Mouse (Mus musculus) gastrocnemius, adult 18-20 months (tissue): ENCODE data around the gene Tgm2. TPM values are rescaled to one million over a fixed set of nuclear protein-coding genes. Genes with fewer than 3 reads are reported as not detected.

Source experiments
- DNase-seq: peaks from one replicate; pipeline ENCODE4 v3.0.0; 2021; ENCODE audit warnings: low spot score
- total RNA-seq, 2 experiments: library from RNA; stranded (reverse); gene quantifications; 2 replicates each; pipeline ENCODE4 v1.2.3; 2021

The Tgm2 gene
- total RNA-seq, 2 experiments from 2014 or later: 40.7 to 47.3 TPM

DNA sequence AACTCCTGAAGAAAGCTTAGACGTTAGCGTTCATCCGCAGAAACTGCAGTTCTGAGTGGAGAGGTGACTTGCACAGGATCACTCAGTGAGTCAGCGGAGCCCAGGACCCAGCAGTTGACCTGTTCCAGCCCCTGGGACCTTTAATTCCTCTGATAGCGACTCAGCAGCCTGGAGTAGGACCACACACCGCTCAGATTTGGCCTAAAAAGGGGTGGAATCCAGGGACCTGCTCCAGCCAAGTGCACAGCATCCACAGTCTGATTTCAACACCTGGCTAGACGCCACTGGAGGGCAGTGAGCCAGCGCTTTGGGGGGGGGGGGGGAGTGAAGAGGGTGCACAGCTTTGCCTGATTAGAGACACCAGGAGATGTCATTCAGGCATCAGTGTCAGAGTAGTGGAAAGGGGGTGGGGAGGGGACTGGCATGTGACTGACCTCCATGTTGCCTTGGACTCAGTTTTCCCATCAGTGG lies 22.5 kb upstream of the Tgm2 start:
- peak; percentile 38 for DNase-seq

DNA sequence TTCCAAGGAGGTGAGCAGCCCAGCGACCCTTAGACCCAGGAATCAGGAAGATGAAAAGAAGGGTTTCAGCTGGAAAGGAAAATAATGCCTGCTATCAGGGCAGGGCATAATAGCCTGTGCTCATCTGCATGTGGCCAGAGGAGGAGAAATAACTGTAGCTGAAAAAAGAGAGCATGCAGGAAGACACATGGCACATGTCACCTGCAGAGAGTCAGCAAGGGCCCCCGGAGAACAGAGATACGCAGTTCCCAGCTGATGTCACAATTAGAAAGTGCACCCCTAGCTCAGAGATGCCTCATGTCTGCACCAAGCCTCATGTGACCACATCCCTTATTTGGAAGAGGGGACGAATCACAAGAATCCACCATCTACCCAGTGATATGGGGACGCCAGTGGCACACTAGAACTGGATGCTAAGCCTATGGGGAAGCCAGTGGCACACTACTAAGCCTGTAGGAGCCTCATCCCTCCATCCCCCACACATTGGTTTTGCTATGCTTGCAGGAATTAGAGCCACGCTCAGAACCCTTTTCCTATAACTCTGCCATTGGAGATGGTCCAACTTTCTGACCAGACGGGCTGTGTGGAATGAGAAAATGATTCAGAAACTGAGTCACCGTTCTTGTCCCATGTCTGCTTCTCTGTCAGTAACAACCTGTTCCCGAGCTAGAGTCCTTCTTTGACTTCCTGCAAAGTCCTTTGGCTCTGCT lies 21.4 kb upstream of the Tgm2 start:
- no peak for DNase-seq

DNA sequence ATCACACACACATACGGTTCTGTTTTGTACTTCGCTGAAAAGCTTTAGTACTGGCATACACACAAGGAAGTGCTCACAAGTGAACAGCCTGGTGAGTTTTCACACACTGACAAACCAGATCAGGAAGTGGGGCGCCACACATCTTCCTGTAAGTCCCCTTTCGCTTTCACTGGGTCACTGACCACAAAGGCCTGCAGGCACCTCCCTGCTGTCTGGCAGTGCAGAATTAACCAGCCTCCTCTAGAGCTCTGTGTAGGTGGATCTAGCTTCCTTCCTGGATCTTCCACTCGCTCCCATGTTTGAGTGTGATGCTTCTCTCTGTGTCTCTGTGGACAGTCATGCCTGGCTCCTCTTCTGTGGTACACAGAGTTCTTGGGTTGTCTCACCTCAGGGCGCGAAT lies 20.4 kb upstream of the Tgm2 start:
- DNase-seq: no peak

DNA sequence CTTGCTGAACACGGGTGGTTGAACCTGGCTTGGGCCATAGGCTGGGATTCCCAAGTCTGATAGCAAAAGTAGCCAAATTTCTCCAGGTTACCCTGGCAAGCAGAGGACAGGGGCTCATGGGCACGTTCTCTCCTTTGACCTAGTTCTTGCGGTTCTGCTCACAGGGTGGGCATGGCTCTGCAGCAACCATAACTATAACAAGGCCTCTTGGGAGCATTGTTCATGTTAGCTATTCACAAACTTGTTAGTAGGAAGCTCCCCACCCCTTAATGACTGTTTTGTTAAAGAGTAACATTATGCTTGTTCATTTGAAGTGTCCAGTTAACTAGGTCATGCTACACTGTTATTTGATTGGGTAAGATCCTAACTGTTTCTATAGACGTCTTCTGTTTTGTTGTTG lies 19.5 kb upstream of the Tgm2 start:
- no peak for DNase-seq

DNA sequence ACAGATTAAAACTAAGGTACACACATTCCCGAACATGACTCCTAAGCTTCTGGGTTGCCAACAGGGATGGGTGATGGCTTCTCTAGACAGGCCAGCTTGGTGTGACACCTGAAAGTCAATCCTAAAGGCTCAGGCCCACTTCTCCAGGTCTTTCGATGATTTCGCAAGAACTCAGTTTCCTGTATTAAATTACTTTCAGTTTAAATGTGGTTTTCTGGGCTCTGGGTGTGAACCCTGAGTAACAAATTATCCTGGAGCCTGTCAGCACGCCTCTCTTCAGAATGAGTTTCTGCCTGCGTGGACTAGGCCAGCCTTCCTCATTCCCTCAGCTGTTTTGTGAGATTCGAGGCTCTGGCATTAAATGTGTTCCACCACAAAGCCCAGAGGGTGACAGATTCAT lies 16.8 kb upstream of the Tgm2 start:
- no peak for DNase-seq

DNA sequence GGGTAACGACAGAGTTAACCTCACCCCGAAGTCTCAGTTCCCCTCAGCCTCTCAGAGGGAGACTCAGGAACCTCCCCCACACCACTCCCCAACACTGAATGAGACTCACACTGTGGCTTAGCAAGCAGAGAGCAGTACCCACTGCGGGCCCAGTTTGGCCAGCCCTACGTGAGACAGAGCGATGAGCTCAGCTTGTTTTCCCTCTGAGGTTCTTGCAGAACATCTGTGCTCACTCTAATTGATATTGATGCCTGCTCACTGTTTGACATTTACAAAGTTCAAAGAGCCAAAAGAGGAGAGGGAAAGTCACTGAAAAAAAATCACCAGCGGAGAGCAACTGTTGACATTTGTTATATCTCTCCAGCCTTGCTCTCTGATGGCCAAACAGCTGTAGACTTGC lies 15.5 kb upstream of the Tgm2 start:
- no peak for DNase-seq

DNA sequence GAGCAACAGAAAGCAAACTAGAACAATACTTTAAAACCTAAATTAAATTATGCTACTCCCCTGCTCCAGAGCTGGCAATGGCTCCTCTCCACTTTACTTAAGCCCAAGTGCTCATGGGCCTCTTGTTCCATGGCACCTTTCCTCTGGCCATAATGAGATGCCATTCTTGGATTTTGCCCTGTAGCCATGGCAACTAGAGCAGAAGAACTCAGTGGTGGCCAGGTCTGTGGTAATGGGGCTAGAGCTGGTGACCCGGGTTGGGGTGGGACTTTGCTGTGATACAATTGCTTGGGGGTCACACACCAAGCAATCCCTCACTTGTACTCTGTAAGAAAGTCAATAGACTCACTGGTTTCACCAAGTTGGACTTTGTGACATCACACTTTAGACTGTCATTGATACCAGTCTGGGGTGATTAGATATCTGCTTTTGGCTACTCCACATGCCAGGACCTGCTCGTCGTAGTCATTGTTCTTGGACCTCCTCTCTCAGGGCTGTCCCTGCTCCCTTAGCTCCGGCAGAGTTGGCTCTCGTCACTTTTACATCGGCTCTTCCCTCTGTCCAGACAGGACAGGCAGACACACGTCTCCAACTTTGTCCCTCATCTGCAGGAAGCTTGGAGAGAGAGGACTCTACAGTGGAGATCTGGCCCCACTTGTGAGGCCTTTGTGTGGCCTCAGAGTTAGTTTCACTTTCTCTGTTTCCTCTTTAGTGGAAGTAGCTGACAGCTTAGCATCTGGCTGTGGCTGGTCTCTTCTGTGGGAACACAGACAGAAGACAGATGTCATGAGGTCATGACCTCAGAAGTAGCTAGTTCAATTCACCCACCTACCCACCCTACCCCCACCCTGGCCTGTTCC lies 13.4 kb upstream of the Tgm2 start:
- DNase-seq: no peak

DNA sequence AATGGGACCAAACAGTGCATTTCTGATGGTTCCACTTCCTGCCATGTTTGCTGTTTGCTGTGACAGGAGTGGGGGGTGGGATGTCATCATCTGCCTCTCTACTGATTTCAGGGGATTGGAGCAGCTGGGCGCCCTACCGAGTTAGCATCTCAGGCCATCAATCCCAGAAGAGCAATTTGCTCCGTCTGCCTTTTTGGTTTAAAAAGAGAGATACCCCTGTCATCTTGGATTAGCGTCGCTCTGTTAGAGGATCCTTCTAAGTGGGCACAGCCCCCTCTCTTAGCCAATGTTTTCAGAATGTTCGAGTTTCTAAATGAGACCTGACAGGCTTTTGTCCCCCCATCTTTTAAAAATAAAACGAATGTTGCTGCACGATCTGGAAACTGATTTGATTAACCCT lies 11.4 kb upstream of the Tgm2 start:
- DNase-seq: no peak

DNA sequence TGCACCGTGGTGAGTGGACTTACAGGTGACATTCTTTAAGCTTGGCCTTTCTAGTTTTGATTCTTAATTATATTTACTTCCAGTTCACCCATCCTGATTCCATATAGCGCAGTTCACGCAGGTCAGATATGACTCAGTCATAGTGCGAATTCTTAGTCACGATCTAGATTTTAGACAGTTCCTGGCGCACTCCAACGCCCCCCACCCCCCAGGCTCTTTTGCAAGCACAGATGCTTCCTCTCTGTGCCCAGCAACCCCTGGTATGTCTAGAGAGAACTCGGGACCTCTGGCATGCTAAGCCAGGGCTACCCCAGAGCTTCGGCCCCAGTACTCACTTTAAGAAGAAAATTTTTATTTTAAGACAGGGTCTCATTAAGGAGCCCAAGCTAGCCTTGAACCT lies 10.3 kb upstream of the Tgm2 start:
- DNase-seq: no peak

DNA sequence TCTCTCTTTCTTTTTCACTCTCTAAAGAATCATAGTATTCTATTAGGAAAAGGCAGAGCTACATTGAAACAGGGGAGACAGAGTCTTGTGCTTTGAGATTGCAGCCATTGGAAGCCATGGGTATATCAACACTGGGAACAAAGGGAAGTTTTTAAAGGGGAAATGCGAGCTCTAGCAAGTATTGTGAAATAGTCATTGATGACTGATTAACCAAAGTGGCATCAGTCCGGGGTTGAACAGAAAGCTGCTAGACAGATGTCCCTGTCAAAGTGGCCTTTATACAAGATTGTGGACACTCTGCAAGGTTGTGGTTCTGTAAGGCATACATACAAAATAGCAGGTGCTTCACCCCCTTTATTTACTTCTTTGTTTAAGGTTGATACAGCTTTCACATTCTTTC lies 9.4 kb upstream of the Tgm2 start:
- DNase-seq: no peak

DNA sequence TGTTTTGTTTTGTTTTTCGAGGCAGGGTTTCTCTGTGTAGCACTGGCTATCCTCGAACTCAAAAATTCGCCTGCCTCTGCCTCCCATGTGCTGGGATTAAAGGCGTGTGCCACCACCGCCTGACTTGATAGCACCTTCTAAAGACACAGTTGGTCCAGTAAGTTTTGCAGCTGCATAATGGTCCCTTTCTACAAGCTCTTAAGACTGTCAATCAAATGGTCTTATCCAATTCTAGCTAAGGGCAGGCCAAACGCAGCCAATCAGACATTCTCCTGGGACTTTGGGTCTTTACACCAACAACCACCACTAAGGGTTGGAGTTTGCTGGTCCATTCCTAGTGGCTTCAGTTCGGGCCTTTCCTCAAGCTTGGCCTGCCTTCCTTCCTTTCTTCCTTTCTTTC lies 8.9 kb upstream of the Tgm2 start:
- no peak for DNase-seq

DNA sequence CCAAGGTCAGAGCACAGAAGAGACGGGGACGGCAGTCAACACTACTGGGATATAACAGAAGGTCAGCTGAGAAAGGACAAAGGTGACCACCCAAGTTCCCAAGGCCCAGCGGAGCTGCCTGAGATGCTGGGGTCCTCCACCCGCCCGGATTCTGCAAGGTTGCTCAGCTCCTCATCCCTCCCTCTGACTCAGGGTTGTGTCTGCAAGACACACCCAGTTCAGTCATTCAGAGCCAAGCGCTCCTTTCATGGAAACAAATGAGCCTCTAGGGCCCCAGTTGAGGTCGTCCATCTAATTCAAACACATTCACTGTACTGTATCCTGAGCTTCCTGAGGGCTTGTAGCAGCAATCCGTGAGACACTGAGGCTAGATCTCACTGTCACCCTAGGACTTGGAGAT lies 8.4 kb upstream of the Tgm2 start:
- DNase-seq: no peak

DNA sequence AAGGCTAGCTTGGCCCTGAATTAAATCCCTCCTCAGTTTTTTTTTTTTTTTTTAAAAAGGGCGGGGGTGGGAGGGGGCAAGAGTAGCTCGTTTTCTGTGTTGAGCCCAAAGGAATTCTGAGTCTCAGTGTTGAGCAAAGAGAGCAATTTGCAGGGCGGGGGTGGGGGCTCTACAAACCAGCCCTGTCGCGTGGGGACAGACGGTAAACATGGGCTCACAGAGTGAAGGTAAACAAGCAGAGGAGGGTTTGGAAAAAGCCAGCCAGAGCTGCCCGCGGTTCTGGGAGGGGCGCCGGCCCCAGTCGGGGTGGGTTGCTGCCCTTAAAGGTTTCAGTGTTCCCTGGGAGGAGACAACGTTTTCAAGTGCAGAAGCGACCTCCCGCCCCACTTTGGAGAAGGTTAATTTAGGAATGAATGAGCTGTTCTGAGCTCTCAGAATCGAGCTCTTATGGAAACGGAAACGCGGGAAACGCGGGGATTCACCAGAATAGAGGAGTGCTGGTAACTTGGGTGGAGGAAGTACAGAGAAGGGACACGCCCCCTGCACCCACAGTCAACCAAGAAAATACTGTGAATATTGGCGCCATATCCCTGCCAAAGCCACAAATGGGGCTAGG lies 7.6 kb upstream of the Tgm2 start:
- DNase-seq: no peak

DNA sequence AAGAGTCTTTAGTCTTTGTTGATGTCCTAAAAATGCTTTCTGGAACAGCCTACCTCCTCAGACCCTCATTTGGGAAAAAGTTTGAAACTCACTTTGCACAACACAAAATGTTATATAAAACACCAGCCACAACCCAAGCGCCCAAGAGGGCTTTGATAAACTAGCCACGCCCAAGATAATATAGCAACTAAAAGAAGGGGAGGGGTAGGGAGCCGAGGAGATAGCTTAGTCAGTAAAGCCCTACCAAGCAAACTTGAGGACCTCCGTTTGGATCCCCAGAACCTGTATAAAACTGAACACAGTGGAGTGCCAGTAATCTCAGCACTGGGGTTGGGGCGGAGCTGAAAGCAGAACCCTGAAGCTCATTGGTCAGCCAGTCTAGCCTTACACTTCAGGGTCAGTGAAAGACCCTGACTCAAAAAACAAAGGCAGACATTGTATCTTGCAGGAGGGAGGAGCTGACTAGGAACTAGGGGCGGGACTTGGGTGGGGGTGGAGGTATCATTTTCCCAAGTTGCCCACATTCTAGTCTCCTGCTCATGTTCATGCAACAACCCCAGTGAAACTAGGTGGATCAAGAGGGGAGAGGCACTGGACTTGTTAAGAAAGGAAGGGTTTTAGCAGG lies 6.6 kb upstream of the Tgm2 start:
- DNase-seq: no peak

DNA sequence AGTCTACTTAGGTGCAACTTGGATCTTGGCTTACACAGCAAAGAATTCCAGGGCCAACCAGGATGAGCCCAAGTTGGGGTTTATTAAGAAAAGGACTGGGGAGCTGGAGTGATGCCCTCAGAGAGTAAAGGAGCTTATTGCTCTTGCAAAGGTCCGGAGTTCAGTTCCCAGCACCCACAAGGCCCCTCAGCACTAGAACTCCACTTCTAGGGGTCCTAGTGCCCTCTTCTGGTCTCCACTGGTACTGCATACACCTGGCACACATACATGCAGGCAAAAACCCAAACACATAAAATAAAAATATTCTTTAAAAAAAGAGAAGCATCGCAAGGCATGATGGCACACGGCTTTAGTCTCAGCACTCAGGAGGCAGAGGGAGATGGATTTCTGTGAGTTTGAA lies 4.8 kb upstream of the Tgm2 start:
- no peak for DNase-seq

DNA sequence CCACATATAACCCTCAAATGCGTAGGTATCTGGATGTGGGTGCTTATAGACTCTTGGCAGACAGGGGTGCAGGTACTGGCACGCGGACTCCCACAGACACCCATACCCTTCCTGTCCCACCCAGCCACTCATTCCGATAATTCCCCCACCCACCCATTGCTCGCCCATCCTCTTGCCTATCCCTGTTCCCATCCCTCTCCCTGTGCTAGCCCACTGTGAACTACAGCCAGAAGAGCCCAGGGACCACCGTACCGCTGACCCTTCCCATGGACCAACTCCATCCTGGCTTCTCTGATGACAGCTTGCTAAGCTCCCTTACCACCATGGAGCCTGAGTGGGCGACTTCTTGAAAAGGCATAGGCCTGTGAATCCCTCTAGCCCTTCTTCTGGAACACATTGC lies 735 bp upstream of the Tgm2 start:
- no peak for DNase-seq

DNA sequence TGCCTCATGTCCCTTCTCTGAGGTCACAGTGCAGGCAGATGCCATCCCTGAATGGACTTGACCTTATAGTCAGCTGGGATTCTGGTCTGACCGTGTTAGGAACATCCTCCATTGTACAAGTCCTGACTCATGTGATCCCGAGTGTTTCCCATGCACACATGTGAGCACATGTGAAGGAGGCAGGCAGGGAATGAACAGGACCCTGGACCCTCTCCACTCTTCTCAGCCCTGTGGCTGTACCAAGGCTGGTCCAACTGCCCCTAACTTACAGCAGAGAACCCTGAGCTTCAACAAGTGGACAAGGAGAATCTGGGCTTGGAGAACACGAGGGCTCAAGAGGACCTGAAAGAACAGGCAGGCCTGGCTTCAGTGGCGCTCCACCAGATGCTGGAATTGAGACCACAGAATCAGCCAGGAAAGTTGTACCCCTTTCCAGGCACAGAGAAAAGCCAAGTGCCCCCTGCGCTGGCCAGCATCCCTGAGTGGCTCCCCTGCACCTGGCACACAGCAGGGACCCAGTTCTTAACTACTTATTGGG lies 639 bp downstream of the Tgm2 start:
- no peak for DNase-seq

DNA sequence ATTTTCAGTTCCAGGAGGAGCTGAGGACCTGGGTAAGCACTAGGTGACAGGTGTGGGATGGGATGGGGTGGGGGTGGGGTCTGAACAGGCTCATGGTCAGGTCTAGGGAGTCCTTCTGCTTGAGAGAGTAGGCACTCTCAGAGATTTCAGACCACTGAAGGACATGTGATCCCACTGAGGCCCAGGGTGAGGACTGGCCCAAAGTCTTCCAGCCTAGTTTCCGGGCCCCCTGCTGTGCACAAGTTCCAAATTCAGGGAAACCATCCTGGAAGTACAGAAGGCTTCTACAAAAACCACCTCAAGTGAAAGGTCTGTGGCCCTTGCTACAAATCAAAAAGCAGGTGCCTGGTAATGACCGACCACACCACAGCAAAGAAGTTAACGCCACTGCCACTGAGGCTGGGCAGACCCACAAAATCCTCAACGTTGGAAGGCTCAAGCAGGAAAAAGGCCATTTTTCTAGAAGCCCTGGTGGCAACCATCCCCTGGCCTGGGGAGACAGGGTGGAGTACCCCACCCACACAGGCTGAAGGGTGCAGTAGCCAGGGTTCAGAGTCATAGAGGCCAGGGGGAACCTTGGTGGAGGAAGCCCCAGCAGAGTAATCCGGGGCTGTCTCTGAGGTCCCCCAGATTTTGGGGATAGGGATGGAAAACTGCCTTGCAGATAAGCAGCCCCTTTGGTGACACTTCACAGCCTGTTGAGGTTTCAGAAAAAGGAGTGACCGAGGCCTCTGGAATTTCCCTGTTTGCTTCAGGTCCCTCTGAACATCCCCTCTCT lies 1.3 kb downstream of the Tgm2 start:
- no peak for DNase-seq

DNA sequence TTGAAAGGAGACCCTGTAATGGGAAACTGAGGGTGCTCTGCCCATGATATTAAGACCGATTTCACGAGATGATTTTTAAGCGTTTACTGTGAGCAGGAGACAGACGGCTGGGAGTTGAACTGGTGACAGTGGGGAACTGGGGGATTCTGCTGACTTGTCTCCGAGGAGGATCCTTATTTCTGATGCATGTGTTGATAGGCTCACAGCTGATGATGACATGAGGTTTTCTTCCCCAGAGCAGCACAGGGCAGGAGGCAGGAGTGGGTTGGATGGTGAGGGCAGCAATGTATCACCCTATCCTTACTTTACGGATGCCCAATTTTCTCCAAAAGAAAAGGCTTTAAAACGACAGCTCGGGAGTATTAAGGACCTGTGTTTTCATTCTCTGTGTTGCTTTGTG lies 2.0 kb downstream of the Tgm2 start:
- no peak for DNase-seq

DNA sequence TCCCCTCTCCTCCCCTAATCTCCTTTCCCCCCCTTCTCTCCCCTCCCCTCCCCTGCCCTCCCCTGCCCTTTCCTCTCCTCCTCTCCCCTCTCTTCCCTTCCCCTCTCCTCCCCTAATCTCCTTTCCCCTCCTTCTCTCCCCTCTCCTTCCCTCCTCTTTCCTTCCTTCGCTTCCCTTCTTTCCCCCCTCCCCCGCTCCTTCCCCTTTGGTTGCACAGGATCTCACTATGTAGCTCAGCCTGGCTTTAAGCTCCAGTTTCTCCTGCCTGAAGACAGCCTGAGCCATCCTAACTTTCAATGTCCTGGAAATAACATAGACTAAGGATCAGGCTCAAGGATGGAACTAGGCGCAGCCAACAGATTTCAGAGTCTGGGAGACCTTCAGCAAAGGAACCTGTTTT lies 2.4 kb downstream of the Tgm2 start:
- no peak for DNase-seq

DNA sequence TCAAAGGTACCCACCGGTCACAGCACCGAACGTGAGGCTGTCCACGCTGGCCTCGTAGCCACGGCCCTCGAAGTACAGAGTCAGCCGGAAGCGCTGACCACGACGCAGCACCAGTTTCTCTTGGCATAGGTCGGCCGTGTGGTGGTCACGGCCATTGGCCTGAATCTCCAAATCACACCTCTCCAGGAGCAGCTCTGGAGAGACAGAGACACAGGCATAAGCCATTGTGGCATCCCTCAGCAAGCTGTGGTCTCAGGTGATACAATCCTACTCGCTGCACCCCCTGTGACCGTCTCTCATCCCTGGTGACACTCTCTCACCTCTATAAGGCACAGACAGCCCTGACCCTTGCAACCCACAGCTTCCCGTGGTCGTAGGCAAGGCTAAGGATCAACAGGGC lies 3.3 kb downstream of the Tgm2 start:
- no peak for DNase-seq
